Mouse (Mus musculus) liver, embryonic 13.5 days (tissue): ENCODE data around the gene Glyr1. TPM values are rescaled to one million over a fixed set of nuclear protein-coding genes. Genes with fewer than 3 reads are reported as not detected.
A peak's percentile ranks its signal among the peaks of the same experiment; 100 is the strongest.

Experiments
- ATAC-seq: fragments of 200-750 bp; cut with Nextera tagmentation; 2 replicates; pipeline ENCODE4 v1.8.0; 2017; ENCODE audit warnings: low read depth, mild to moderate bottlenecking, moderate number of reproducible peaks, moderate library complexity
- DNase-seq: peaks from one replicate; pipeline ENCODE4 v3.0.0; 2022
- H3K27ac ChIP-seq: fragments of 300-500 bp; sonication (generic); 2 replicates; pipeline ENCODE4 v1.5.1; 2015; ENCODE audit warnings: moderate library complexity, mild to moderate bottlenecking, inconsistent platforms
- H3K27me3 ChIP-seq: fragments of 300-500 bp; sonication (generic); 2 replicates; pipeline ENCODE4 v1.6.1; 2015; ENCODE audit warnings: mild to moderate bottlenecking, inconsistent platforms
- H3K36me3 ChIP-seq: fragments of 300-500 bp; sonication (generic); 2 replicates; pipeline ENCODE4 v1.6.1; 2015; ENCODE audit warnings: mild to moderate bottlenecking, inconsistent platforms
- H3K4me1 ChIP-seq: fragments of 300-500 bp; sonication (generic); replicated peaks from 2 replicates; pipeline ENCODE4 v1.6.1; 2015; ENCODE audit warnings: inconsistent platforms
- H3K4me2 ChIP-seq: fragments of 300-500 bp; sonication (generic); 2 replicates; pipeline ENCODE4 v1.6.1; 2015; ENCODE audit warnings: inconsistent platforms, mild to moderate bottlenecking, moderate library complexity
- H3K4me3 ChIP-seq: fragments of 300-500 bp; sonication (generic); replicated peaks from 2 replicates; pipeline ENCODE4 v1.5.1; 2015; ENCODE audit warnings: mild to moderate bottlenecking, inconsistent platforms
- H3K9ac ChIP-seq: fragments of 300-500 bp; sonication (generic); 2 replicates; pipeline ENCODE4 v1.6.1; 2015; ENCODE audit warnings: mild to moderate bottlenecking, inconsistent platforms
- H3K9me3 ChIP-seq: fragments of 300-500 bp; sonication (generic); replicated peaks from 2 replicates; pipeline ENCODE4 v1.6.1; 2016; ENCODE audit warnings: inconsistent platforms
- WGBS: fragments of 180-500 bp; shearing (Covaris S2); methylation state at CpG from one replicate; pipeline ENCODE4 v1.1.7; 2015; ENCODE audit not compliant: insufficient replicate concordance; 5-methylcytosine and 5-hydroxymethylcytosine counted together
- polyA plus RNA-seq: library from polyadenylated mRNA; unstranded; fragments of >200 nt; fragmentation: Nextera tagmentation; extraction: Ambion mirVana; gene quantifications from 2 replicates; pipeline ENCODE4 v1.2.1, GENCODE M21; 2015

Glyr1 gene
- polyA plus RNA-seq, 1 experiment from 2014 or later, result 44.6 TPM

- WGBS, result 40% methylated on average over 5 of the region's 5 CpGs
- H3K9me3 ChIP-seq, result no peaks in the 10 kb centered on the region
- peaks cover 8% of the 10 kb centered on the region; the same call in 1 of the 2 replicates for H3K27me3 ChIP-seq
- no peak overlapping the region for H3K9ac ChIP-seq
- peak; percentile 52; the same call in 1 of the 2 replicates for ATAC-seq
- no peak overlapping the region for H3K4me3 ChIP-seq
- H3K4me1 ChIP-seq, result peaks cover 9% of the 10 kb centered on the region
- H3K36me3 ChIP-seq, result no peaks in the 10 kb centered on the region
- DNase-seq, result peak; percentile 11
- no peak overlapping the region for H3K4me2 ChIP-seq
- no peak overlapping the region for H3K27ac ChIP-seq
Observed at GRCm38 (mm10) chr16:4978275-4979051, 71.2 kb downstream of the Glyr1 start.

GRCm38 (mm10) chr16:4976180-4976579, 73.5 kb downstream of the Glyr1 start:
- 40% methylated on average over 2 of the region's 2 CpGs for WGBS
- no peak overlapping the region for H3K4me3 ChIP-seq
- DNase-seq (no peak), ATAC-seq (no peak)
- peaks cover 8% of the 10 kb centered on the region; the same call in 1 of the 2 replicates for H3K27me3 ChIP-seq
- no peak overlapping the region for H3K4me2 ChIP-seq
- no peak overlapping the region for H3K9ac ChIP-seq
- no peaks in the 10 kb centered on the region for H3K9me3 ChIP-seq
- no peaks in the 10 kb centered on the region for H3K36me3 ChIP-seq
- H3K27ac ChIP-seq, result no peak overlapping the region
- peaks cover 9% of the 10 kb centered on the region for H3K4me1 ChIP-seq

- Histone ChIP-seq H3K27me3 (peaks cover 8% of the 10 kb centered on the region; the same call in 1 of the 2 replicates), H3K27ac (no peak overlapping the region), H3K4me2 (no peak overlapping the region), H3K9ac (no peak overlapping the region), H3K4me1 (peaks cover 9% of the 10 kb centered on the region), H3K36me3 (no peaks in the 10 kb centered on the region), H3K4me3 (no peak overlapping the region), H3K9me3 (no peaks in the 10 kb centered on the region)
- WGBS, result 78% methylated on average over 5 of the region's 5 CpGs
- ATAC-seq (no peak), DNase-seq (no peak)
Observed at GRCm38 (mm10) chr16:4974521-4974920, 75.1 kb downstream of the Glyr1 start.

DNA sequence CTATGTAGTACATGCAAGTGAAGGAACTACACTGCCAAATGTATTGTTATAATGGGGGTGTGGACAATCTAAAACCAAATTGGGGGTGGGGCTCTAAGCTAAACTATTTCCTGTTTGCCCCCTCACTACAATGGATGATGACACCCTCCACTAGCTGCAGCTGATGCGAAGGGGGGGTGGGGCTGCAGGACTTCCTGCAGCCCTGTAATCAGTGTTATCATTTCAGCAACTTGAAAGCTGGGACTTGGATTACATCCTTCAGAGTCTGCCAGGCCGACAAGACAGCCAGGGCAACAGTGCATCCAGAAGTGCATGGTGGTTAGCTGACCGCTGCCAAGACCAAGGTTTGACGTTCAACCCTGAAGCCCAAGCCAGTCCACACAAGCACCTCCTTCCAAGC, 78.0 kb downstream of the Glyr1 start:
- ATAC-seq (no peak), DNase-seq (no peak)
- Histone ChIP-seq H3K27me3 (no peaks in the 10 kb centered on the region), H3K36me3 (no peaks in the 10 kb centered on the region), H3K9ac (no peak overlapping the region), H3K9me3 (no peaks in the 10 kb centered on the region), H3K4me1 (no peaks in the 10 kb centered on the region), H3K4me3 (no peak overlapping the region), H3K4me2 (no peak overlapping the region), H3K27ac (no peak overlapping the region)
- 36% methylated on average over 4 of the region's 4 CpGs for WGBS

- Histone ChIP-seq H3K27me3 (no peaks in the 10 kb centered on the region), H3K4me3 (no peak overlapping the region), H3K9ac (no peak overlapping the region), H3K9me3 (no peaks in the 10 kb centered on the region), H3K36me3 (no peaks in the 10 kb centered on the region), H3K27ac (no peak overlapping the region), H3K4me1 (peaks cover 11% of the 10 kb centered on the region), H3K4me2 (no peak overlapping the region)
- WGBS, result 35% methylated on average over 5 of the region's 5 CpGs
- ATAC-seq (no peak), DNase-seq (no peak)
Observed at GRCm38 (mm10) chr16:4969055-4969843, 80.4 kb downstream of the Glyr1 start.

GRCm38 (mm10) chr16:4968426-4968825, 81.2 kb downstream of the Glyr1 start:
- WGBS, result 56% methylated on average over 3 of the region's 3 CpGs

DNA sequence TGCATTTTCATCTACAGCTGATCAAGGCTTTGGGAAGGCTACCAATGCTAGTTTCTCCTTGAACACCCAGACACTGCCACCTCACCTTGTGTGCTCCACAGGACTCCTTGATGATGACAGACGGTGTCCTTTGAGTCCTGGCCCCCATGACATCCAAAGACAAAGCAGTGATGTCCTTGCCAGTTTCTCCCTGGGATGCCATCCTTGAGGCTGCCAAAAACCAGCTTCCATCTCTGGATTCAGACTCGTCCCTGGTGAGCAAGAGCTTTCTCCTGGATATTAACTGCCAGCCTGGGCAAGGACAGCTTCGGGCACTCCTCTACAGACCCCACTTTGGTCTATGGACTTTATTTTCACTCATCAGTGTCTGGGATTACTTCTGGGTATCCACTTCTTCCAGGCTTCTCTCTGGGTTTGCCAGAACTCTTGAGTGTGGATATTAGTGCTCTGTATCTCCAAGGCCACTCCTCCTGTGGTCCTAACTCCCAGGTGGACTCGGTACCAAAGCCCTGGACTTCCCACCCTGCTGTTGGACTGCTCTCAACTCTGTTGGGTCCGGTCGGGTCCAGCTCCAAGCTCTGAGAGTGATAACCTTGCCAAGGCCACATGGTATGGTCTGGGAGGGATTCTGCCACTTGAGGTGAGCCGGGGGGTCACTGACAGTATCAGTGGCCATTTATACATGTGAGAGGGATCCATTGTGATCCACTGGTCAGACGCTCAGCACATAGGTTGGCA, 84.1 kb downstream of the Glyr1 start:
- H3K4me3 ChIP-seq, result peak overlapping the region; percentile 87
- no peak for DNase-seq
- H3K4me2 ChIP-seq, result peak overlapping the region; percentile 90
- peaks cover 30% of the 10 kb centered on the region for H3K4me1 ChIP-seq
- H3K9me3 ChIP-seq, result no peaks in the 10 kb centered on the region
- WGBS, result 74% methylated on average over 8 of the region's 8 CpGs
- no peaks in the 10 kb centered on the region for H3K36me3 ChIP-seq
- no peak overlapping the region for H3K9ac ChIP-seq
- H3K27me3 ChIP-seq, result no peaks in the 10 kb centered on the region
- no peak for ATAC-seq
- no peak overlapping the region for H3K27ac ChIP-seq

More at GRCm38 (mm10) chr16:4968426-4968825, 81.2 kb downstream of the Glyr1 start:
- Histone ChIP-seq H3K27ac (no peak overlapping the region), H3K27me3 (no peaks in the 10 kb centered on the region), H3K9me3 (no peaks in the 10 kb centered on the region), H3K9ac (no peak overlapping the region), H3K4me2 (no peak overlapping the region), H3K4me1 (peaks cover 12% of the 10 kb centered on the region), H3K36me3 (no peaks in the 10 kb centered on the region), H3K4me3 (no peak overlapping the region)
- ATAC-seq (no peak), DNase-seq (no peak)

DNA sequence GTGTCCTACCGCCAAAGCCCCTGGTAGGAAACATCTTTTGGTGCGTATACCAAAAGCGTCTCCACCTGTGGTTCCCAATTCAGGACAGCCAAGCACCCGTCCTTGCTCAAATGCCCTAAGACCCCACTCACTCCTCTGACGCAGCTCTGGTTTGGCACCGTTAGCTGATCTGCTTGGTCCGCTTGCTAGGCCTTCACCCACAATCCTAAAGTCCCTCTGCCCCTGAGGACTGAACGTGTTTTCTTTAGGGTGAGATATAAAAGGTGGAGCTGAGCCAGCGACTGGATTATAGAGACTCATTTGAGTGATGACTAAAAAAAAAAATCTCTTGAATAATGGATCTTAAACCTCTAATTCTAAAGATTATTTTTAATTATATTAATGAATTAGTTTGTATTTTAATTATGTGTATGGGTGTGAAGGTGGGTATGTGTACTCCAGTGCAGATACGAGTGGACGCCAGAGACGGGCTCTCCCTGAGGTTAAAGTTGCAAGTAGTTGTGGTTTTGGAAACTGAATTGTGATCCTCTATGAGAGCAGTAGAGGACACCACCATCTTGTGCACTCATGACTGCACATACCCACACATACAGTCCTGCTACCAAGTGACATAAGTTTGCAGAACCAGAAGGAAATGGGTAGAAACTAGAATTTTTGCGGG, 84.8 kb downstream of the Glyr1 start:
- ATAC-seq, result no peak
- Histone ChIP-seq H3K9me3 (no peaks in the 10 kb centered on the region), H3K4me2 (peak overlapping the region; percentile 90), H3K27me3 (no peaks in the 10 kb centered on the region), H3K4me3 (peak overlapping the region; percentile 87), H3K9ac (peak overlapping the region; percentile 90), H3K4me1 (peaks cover 30% of the 10 kb centered on the region), H3K27ac (peak overlapping the region; percentile 89), H3K36me3 (no peaks in the 10 kb centered on the region)
- 18% methylated on average over 13 of the region's 13 CpGs for WGBS
- DNase-seq, result no peak

Other genes with a start within 250 kb of the Glyr1 start
- not detected in 2 replicates for gene 4930562C15Rik, start 214.4 kb downstream of the Glyr1 start, polyA plus RNA-seq
- gene Ubald1, start 169.5 kb downstream of the Glyr1 start, polyA plus RNA-seq, result 12.3 and 13.3 TPM in 2 replicates
- 22.6 and 24.5 TPM in 2 replicates for gene Mgrn1, start 163.6 kb downstream of the Glyr1 start, polyA plus RNA-seq
- 53.6 and 55.1 TPM in 2 replicates for gene Nudt16l1, start 111.1 kb downstream of the Glyr1 start, polyA plus RNA-seq
- gene Anks3, start 85.7 kb downstream of the Glyr1 start, polyA plus RNA-seq, result 12.1 and 13.9 TPM in 2 replicates
- gene Sept12, start 52.0 kb downstream of the Glyr1 start, polyA plus RNA-seq, result not detected in 2 replicates
- 4.6 and 6.3 TPM in 2 replicates for gene Smim22, start 42.6 kb downstream of the Glyr1 start, polyA plus RNA-seq
- 42.6 and 45.7 TPM in 2 replicates for gene Rogdi, start 36.3 kb downstream of the Glyr1 start, polyA plus RNA-seq
- gene Ubn1, start 194 bp upstream of the Glyr1 start, polyA plus RNA-seq, result 8.6 and 8.9 TPM in 2 replicates
- gene Ppl, start 82.6 kb upstream of the Glyr1 start, polyA plus RNA-seq, result 0.14 and 0.24 TPM in 2 replicates
- 0.02 TPM in 1 of 2 replicates, not detected in the other for gene Sec14l5, start 97.2 kb upstream of the Glyr1 start, polyA plus RNA-seq
- 17.9 and 18.0 TPM in 2 replicates for gene Nagpa, start 154.1 kb upstream of the Glyr1 start, polyA plus RNA-seq
- gene AU021092, start 172.4 kb upstream of the Glyr1 start, polyA plus RNA-seq, result 0.34 and 0.71 TPM in 2 replicates
- gene Alg1, start 183.8 kb upstream of the Glyr1 start, polyA plus RNA-seq, result 14.8 TPM in 2 replicates
- gene Eef2kmt, start 206.1 kb upstream of the Glyr1 start, polyA plus RNA-seq, result 12.3 and 15.0 TPM in 2 replicates